Mouse (Mus musculus) frontal cortex, postnatal 36 days (tissue): ENCODE results near the gene Tmem56.

Experiments used
- DNase-seq, 2 experiments: peaks; one replicate each; pipeline ENCODE4 v3.0.0; 2022; ENCODE audit warnings: low spot score in 2 of 2

Gene Tmem56

DNA sequence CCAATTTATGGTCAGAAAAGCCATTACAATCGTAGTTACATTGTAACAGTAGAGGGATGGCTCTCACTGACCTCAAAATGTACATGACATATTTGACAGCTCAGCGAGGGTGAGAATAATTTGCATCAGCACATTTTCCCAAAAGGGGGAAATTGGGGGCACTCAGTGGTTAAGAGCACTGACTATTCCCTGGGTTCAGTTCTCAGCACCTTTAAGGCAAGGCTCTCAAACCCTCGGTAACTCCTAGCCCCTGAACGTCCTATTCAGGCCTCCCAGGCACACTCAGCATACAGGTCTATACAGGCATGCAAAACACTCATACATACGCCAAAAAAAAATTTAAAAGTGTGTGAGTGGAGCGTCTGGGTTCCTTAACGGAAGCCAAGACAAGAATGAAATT lies 112.3 kb downstream of the Tmem56 start:
- DNase-seq, result no peak

DNA sequence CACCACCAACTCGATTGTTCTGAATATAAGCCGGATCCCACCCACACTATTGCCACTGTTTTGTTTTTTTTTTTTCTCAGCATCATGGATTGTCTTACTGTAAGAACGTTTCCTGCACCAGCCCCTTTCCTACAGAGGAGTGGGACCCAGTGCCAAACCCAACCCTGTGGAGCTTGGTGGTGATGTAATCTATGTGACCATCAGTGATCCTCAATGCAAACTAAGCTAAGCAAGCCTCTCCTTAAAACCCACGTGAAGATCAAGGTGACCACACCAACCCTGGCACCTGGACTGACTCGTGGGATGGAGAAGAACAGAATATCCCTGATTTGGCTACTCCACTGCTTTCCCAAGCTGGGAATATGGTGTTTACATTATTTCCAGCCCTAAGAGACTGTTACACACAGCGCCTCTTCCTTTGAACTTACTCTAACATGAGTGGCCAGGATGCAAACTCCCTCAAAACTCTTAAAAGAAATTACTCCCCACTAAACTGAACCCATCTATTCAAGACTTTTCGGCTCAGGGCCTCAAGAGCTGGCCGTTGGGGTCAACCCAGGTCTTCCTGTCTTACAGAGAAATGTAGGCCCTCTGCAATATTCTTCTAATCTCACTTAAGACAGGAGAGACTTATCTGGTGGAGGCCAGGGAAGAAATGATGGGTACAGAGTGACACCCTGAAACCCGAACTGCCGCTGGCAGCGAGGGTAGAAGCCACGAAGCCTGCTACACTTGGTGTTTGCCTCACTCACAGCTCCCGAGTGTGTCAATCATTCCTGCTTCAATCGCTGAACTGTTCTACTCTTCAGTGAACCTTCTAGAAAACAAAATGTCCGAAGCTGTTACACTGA lies 113.6 kb downstream of the Tmem56 start:
- DNase-seq, result no peak

GRCm38 (mm10) chr3:121168581-121168980 lies 114.3 kb downstream of the Tmem56 start:
- DNase-seq, result no peak

- DNase-seq, result peak; percentile 42 to 63
Measured at GRCm38 (mm10) chr3:121163271-121163819, 119.6 kb downstream of the Tmem56 start.

DNA sequence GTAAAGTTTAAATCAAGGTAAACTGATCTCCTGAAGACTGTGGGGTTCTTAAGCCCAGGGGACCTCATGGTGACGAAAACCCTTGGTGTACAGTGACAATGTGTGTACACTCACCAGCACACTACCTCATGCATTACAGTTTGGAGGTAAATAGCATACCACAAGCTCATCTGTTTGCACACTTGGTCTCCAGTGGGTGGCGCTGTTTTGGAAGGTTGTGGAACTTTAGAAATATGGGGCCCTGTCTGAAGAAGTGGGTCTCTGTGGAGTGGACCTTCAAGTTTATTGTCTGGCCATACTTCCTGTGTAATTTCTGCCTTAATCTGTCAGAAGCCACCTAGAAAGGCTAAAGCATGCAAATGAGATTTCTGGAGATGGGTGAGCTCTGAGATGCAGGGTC lies 121.2 kb downstream of the Tmem56 start:
- no peak for DNase-seq

DNA sequence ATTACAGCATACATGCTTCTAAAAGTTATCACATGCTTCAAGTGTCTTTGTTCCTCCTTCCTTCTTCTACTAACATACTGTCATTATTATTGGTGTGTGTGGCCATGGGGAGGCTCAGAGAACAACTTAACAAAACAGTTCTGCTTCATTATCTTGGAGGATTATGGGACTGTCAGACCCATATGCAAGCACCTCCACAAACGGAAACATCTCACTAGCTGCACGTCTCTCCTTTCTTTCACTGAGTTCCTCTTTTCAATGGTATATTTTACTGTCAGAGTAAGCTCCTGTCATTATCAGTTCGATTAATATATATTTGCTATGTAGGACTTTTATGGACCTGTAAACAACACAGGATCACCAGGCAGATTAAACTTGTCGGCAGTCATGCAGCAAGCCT lies 122.5 kb downstream of the Tmem56 start:
- DNase-seq, result no peak

GRCm38 (mm10) chr3:121159566-121159965 lies 123.3 kb downstream of the Tmem56 start:
- no peak for DNase-seq

GRCm38 (mm10) chr3:121158901-121159351 lies 124.0 kb downstream of the Tmem56 start:
- DNase-seq, result no peak

- no peak for DNase-seq
Measured at GRCm38 (mm10) chr3:121157546-121158330, 125.2 kb downstream of the Tmem56 start.

GRCm38 (mm10) chr3:121156451-121157186 lies 126.3 kb downstream of the Tmem56 start:
- DNase-seq, result no peak

- DNase-seq, result no peak
Measured at GRCm38 (mm10) chr3:121156043-121156442, 126.9 kb downstream of the Tmem56 start.
